Mouse (Mus musculus) layer of hippocampus, adult 8-10 months (tissue): ENCODE measurements around the gene Hspa1l. TPM values are rescaled to one million over a fixed set of nuclear protein-coding genes. Genes with fewer than 3 reads are reported as not detected.
"Not testable (repeated sequence)": the region's sequence is repeated elsewhere in the genome, so short reads cannot be mapped to it uniquely, and the experiment has no call there.

Source experiments
- DNase-seq, 2 experiments: peaks; one replicate each; pipeline ENCODE4 v3.0.0; 2022; ENCODE audit warnings: low spot score in 2 of 2
- total RNA-seq, 4 experiments: library from RNA; stranded (reverse); gene quantifications; 2 replicates each; pipeline ENCODE4 v1.2.4; 2022

Hspa1l gene
- total RNA-seq, 4 experiments from 2014 or later: 0.23 to 0.45 (median 0.31) TPM

GRCm38 (mm10) chr17:35002153-35002865 lies 29.8 kb downstream of the Hspa1l start:
- no peak for DNase-seq

GRCm38 (mm10) chr17:35003022-35003838 lies 30.7 kb downstream of the Hspa1l start:
- no peak for DNase-seq

- no peak for DNase-seq
Measured at GRCm38 (mm10) chr17:35004075-35004717, 31.7 kb downstream of the Hspa1l start.

GRCm38 (mm10) chr17:35005158-35005557 lies 32.7 kb downstream of the Hspa1l start:
- no peak for DNase-seq

GRCm38 (mm10) chr17:35005902-35006301 lies 33.4 kb downstream of the Hspa1l start:
- not testable (repeated sequence) for DNase-seq

GRCm38 (mm10) chr17:35007387-35007991 lies 35.0 kb downstream of the Hspa1l start:
- no peak for DNase-seq

- no peak for DNase-seq
Measured at GRCm38 (mm10) chr17:35009586-35009985, 37.1 kb downstream of the Hspa1l start.

- DNase-seq: no peak
Measured at GRCm38 (mm10) chr17:35011440-35011839, 38.9 kb downstream of the Hspa1l start.

GRCm38 (mm10) chr17:35012430-35012829 lies 39.9 kb downstream of the Hspa1l start:
- DNase-seq: no peak

GRCm38 (mm10) chr17:35013221-35013620 lies 40.7 kb downstream of the Hspa1l start:
- DNase-seq: no peak

- no peak for DNase-seq
Measured at GRCm38 (mm10) chr17:35015296-35015695, 42.8 kb downstream of the Hspa1l start.

GRCm38 (mm10) chr17:35016376-35016775 lies 43.9 kb downstream of the Hspa1l start, which contains the start of gene Vwa7:
Gene Vwa7, plus strand, starts transcription at chr17:35016579.
- DNase-seq: no peak

- no peak for DNase-seq
Measured at GRCm38 (mm10) chr17:35016791-35017705, 44.5 kb downstream of the Hspa1l start.

GRCm38 (mm10) chr17:35017706-35018030 lies 45.2 kb downstream of the Hspa1l start:
- DNase-seq: no peak

GRCm38 (mm10) chr17:35018171-35018570 lies 45.7 kb downstream of the Hspa1l start:
- no peak for DNase-seq

- no peak for DNase-seq
Measured at GRCm38 (mm10) chr17:35019894-35020293, 47.4 kb downstream of the Hspa1l start.

- DNase-seq: no peak
Measured at GRCm38 (mm10) chr17:35020551-35020950, 48.0 kb downstream of the Hspa1l start.

GRCm38 (mm10) chr17:35021163-35021808 lies 48.8 kb downstream of the Hspa1l start:
- DNase-seq: peak; percentile 64 to 89

- no peak for DNase-seq
Measured at GRCm38 (mm10) chr17:35021842-35022477, 49.5 kb downstream of the Hspa1l start.
